Mouse (Mus musculus): ENCODE measurements around the gene Phactr2. TPM values are rescaled to one million over a fixed set of nuclear protein-coding genes. Genes with fewer than 3 reads are reported as not detected.
"Not testable (repeated sequence)": the region's sequence is repeated elsewhere in the genome, so short reads cannot be mapped to it uniquely, and the experiment has no call there.

Phactr2 gene
- total RNA-seq (2021) = 10 to 100 TPM; 24.6 to 27.1 TPM
- long read RNA-seq, partial matches to known transcripts = 1 of 9 reads
- long read RNA-seq, other reads (novel, unspliced or antisense) = 7 of 9 reads

GRCm38 (mm10) chr10:13473833-13474567 is at the start of gene Phactr2:
Gene Phactr2, minus strand, starts transcription at chr10:13474412.
- no peak for DNase-seq (ENCODE audit: low spot score in 2 of 2)

- DNase-seq (ENCODE audit: low spot score in 2 of 2) = no peak
Observed at GRCm38 (mm10) chr10:13521857-13522256, 47.6 kb upstream of the Phactr2 start.

GRCm38 (mm10) chr10:13502371-13502770 is 28.2 kb upstream of the Phactr2 start:
- DNase-seq (ENCODE audit: low spot score in 2 of 2) = no peak

- DNase-seq (ENCODE audit: low spot score in 2 of 2) = not testable (repeated sequence)
Observed at GRCm38 (mm10) chr10:13501533-13501932, 27.3 kb upstream of the Phactr2 start.

- peak; percentile 85 to 90 for DNase-seq (ENCODE audit: low spot score in 2 of 2)
Observed at GRCm38 (mm10) chr10:13500938-13501496, 26.8 kb upstream of the Phactr2 start.

GRCm38 (mm10) chr10:13500473-13500872 is 26.3 kb upstream of the Phactr2 start:
- DNase-seq (ENCODE audit: low spot score in 2 of 2) = no peak

- DNase-seq (ENCODE audit: low spot score in 2 of 2) = no peak
Observed at GRCm38 (mm10) chr10:13499331-13499730, 25.1 kb upstream of the Phactr2 start, which contains the start of gene Fuca2. Gene Fuca2, plus strand, starts transcription at chr10:13499540.

GRCm38 (mm10) chr10:13496315-13496714 is 22.1 kb upstream of the Phactr2 start:
- no peak for DNase-seq (ENCODE audit: low spot score in 2 of 2)

- no peak for DNase-seq (ENCODE audit: low spot score in 2 of 2)
Observed at GRCm38 (mm10) chr10:13493978-13494686, 19.9 kb upstream of the Phactr2 start.

GRCm38 (mm10) chr10:13489671-13490070 is 15.5 kb upstream of the Phactr2 start:
- DNase-seq (ENCODE audit: low spot score in 2 of 2) = no peak

- DNase-seq (ENCODE audit: low spot score in 2 of 2) = no peak
Observed at GRCm38 (mm10) chr10:13485958-13486357, 11.7 kb upstream of the Phactr2 start.

- DNase-seq (ENCODE audit: low spot score in 2 of 2) = no peak
Observed at GRCm38 (mm10) chr10:13479341-13479740, 5.1 kb upstream of the Phactr2 start.

GRCm38 (mm10) chr10:13475121-13475520 is 909 bp upstream of the Phactr2 start:
- no peak for DNase-seq (ENCODE audit: low spot score in 2 of 2)

GRCm38 (mm10) chr10:13474568-13474955 is 350 bp upstream of the Phactr2 start:
- no peak for DNase-seq (ENCODE audit: low spot score in 2 of 2)

GRCm38 (mm10) chr10:13473287-13473832 is 852 bp downstream of the Phactr2 start:
- DNase-seq (ENCODE audit: low spot score in 2 of 2) = no peak

- DNase-seq (ENCODE audit: low spot score in 2 of 2) = no peak
Observed at GRCm38 (mm10) chr10:13470236-13470635, 4.0 kb downstream of the Phactr2 start.

- DNase-seq (ENCODE audit: low spot score in 2 of 2) = not testable (repeated sequence)
Observed at GRCm38 (mm10) chr10:13468025-13468529, 6.1 kb downstream of the Phactr2 start.

- DNase-seq (ENCODE audit: low spot score in 2 of 2) = no peak
Observed at GRCm38 (mm10) chr10:13466925-13467324, 7.3 kb downstream of the Phactr2 start.

- not testable (repeated sequence) for DNase-seq (ENCODE audit: low spot score in 2 of 2)
Observed at GRCm38 (mm10) chr10:13464295-13464694, 9.9 kb downstream of the Phactr2 start.

- DNase-seq (ENCODE audit: low spot score in 2 of 2) = no peak
Observed at GRCm38 (mm10) chr10:13453200-13453990, 20.8 kb downstream of the Phactr2 start.

GRCm38 (mm10) chr10:13451640-13452039 is 22.6 kb downstream of the Phactr2 start:
- DNase-seq (ENCODE audit: low spot score in 2 of 2) = no peak
